Mouse (Mus musculus): Measurements from ENCODE around the gene Cacna1c.

DNA sequence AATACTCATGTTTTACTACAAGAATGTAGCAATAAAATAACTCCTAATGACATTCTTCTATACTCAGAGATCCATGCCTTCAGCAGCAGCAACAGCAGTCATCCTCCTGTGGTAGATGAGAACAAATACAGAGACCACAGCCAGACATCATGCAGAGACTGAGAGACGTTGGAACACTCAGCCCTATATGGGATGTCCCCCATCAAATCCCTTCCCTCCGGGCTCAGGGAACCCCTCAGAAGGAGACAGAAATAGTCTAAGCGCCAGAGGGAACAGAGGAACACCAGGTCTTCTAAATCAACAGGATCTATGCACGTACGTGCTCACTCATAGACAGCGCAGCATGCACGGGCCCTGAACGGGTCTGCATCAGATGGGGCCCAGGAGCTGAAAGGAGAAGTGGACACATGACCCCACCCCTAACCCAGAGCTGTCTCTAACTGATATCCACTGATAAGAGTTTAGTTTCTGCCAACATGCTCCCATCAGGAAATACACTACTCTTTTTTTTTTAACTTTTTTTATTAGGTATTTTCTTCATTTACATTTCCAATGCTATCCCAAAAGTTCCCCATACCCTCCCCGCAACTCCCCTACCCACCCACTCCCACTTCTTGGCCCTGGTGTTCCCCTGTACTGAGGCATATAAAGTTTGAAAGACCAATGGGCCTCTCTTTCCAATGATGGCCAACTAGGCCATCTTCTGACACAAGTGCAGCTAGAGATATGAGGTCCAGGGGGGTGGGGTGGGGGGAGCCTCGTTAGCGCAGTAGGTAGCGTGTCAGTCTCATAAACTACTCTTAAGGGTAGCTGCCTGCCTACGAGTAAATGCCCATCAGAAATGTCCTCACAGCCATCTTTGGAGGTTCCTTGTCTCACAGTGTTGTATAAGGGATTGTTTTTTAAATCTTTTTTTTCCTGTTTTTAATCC lies 182.8 kb downstream of the Cacna1c start:
- no peak for TF ChIP-seq CTCF (IDR thresholded peaks at IDR 0.05; ENCODE audit: low read depth, low read length)
- TF ChIP-seq POLR2A (IDR thresholded peaks at IDR 0.05; ENCODE audit: borderline replicate concordance, low read depth, low read length): no peak
